Mouse (Mus musculus) erythroblast, embryonic 14.5 days (primary cell): ENCODE data around the gene Vwa2.

ENCODE experiments used
- GATA1 ChIP-seq: IDR thresholded peaks from 2 replicates; pipeline ENCODE4 v1.6.1; 2012; ENCODE audit warnings: low read length, inconsistent platforms, mixed read lengths
- TAL1 ChIP-seq: IDR thresholded peaks from 3 replicates; pipeline ENCODE4 v1.6.1; 2012; ENCODE audit warnings: low read length, inconsistent platforms, mixed read lengths

DNA sequence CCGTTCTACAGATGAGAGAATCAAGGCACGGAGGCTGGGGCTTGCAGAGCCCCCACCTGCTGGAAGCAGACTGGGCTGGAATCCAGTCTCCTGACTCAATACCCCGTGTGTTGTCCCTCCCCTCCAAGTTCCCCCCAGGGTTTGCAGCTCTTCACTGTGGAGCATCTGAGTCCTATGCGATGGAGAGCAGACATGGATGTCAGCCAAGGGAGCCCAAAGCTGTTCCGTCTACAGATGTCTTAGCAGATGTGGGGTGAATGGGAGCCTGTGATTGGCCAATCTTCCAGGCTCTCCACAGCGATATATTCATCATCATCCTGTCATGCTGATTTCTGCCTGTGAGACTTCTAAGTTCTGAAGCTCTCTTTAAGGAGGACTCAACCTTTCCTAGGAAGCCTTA lies 3.3 kb downstream of the Vwa2 start:
- TF ChIP-seq TAL1 (no peak), GATA1 (no peak)
